Mouse (Mus musculus) ovary, postnatal 14 days (tissue): Measurements from ENCODE around the gene Atad3a.
"Not testable (repeated sequence)": the region's sequence is repeated elsewhere in the genome, so short reads cannot be mapped to it uniquely, and the experiment has no call there.

ENCODE experiments used
- DNase-seq: peaks from one replicate; pipeline ENCODE4 v3.0.0; 2022; ENCODE audit warnings: low spot score

Atad3a gene

DNA sequence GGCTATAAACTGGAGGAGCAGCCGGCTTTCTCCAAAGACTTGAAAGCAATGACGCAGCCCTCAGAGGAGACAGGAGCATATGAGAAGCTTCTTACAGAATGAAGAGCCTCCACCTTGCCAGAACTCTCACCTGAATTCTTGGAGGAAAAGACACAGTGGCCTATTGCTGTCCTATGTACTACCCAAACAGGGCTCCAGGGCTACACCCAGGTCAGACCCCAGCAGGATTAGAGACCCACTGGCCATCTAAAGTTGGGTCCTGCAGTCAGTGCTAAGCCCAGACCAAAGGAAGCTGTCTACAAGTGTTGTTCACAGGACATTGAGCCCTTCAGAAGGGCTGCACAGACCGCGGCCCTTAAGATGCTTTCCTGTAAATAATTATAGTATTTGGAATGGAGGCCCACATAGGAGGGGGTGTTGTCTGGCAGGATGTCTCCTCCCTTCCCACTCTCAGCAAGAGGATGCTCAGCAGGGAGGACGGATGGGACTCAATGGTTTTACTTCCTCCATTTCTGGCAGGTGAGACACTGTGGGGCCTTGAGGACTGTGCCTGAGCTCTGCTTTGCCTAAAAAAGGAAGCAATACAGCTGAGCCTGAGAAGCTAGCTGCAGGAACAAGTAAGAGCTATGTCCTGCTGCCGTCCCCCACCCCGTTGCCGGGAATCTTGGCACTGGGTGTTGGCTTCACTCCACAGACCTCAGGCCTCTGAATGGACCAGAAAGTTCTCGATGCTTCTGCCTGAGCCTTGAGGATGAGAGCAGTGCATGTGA is 14.3 kb upstream of the Atad3a start:
- peak; percentile 57 for DNase-seq

DNA sequence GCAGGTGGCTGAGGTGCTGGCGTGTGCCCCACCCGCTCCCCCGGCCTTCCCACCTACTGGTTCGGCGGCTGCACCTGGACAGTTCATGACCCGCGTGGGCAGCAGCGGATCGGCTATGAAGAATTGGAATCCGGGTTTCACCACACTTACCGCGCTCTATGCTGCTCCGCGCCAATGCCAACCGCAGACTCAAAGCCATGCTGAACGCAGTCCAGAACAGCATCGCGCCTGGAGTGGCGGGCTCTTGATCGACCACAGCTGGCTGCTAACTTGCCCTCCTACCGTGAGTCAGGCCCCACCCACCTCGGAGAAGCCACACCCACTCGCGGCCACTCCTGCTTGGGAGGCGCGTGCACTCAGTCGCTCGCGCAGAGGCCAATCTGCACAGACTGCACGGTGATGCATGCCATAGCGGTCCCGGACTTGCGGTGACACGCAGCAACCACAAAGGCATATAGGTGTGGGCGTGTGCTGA is 13.4 kb upstream of the Atad3a start, which contains the start of gene Vwa1:
TSS of gene Vwa1 (minus strand) at position 419 of the 475 bp plus-strand sequence.
- peak; percentile 80 for DNase-seq

DNA sequence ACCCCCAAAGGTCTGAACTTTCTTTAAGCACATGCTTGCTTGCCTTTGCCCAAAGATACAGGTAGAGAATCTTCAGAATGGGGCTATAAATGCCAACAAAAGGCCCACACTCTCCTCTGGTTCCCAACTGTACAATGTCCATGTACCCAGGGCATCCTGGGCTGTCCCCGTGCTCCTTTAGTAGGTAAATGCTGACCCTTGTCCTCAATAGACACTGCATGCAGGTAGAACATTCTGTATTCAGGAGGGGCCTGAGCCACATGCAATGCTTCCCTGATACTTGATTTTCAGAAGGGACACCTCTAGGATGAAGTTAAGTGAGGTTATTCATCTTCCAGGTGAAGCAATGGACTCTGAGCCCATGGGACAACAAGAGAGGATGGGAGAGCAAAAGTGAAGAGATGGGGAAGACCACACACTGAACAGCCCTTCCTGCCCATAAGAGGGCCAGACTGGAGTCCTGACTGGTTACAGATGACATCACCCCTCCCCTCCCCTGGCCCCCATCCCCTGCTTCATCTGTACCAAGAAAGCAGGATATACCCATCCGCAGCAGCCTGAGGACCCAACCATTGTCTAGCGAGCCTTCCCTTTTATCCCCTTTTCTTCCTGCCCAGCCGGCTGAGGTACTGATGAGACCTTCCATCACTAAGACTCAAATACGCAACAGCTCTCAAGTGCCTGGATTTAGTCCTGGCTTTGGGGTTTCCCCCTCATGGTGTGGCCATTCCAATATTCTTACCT is 12.6 kb upstream of the Atad3a start:
- no peak for DNase-seq

DNA sequence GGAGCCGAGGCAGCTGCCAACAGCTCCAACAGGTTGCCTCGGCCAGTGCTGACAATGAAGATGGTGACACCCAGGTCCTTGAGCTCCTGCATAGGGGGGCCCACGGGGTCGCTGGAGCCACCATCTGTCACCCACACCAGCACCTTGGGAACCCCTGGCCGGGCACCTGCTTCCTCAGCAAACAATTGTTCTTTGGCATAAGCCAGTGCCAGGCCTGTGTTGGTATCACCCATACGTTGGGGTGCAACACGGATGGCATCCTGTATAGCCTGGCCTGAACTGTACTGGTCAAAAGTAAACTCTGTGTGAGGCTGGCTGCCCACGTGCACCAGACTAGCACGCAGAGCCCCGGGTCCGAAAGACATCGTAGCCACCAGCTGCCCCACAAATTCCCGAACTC is 11.9 kb upstream of the Atad3a start:
- no peak for DNase-seq

DNA sequence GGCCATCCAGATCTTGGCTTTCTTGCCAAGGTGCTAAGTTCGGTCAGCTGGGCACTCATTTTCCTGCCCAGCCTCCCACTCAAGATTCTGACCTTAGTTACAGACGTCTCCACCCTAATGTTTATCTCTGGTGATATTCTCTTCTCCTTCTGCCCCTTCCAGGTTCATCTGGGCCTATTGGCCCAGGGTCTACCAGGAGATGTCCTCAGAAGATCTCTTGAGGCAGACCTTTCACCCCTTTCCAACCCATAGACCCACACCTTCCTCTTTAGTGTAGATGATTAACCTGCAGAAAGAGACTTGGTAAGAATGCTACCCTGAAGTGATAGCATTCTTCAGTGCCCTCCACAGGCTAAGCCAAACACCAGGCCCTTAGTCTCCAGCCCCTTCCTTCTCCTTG is 10.8 kb upstream of the Atad3a start:
- no peak for DNase-seq

DNA sequence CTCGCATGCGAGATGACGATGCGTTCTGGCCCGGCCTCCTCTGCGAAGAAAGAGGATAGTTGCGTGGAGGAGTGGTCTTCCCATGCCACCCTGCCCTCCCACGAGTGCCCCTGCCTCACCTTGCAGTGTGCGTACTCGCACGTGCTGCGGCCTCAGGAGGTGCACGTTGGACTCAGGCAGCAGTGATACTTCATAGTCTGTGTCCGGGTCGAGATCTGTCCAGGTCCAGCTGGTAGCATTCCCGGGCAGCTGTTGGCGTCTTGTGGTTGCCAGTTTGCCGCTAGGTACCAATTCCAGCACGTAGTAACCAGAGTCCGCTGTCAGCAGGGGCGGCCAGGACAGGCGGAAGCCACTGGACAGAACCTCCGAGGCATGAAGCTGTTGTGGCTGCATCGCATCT is 9.7 kb upstream of the Atad3a start:
- DNase-seq, result no peak

DNA sequence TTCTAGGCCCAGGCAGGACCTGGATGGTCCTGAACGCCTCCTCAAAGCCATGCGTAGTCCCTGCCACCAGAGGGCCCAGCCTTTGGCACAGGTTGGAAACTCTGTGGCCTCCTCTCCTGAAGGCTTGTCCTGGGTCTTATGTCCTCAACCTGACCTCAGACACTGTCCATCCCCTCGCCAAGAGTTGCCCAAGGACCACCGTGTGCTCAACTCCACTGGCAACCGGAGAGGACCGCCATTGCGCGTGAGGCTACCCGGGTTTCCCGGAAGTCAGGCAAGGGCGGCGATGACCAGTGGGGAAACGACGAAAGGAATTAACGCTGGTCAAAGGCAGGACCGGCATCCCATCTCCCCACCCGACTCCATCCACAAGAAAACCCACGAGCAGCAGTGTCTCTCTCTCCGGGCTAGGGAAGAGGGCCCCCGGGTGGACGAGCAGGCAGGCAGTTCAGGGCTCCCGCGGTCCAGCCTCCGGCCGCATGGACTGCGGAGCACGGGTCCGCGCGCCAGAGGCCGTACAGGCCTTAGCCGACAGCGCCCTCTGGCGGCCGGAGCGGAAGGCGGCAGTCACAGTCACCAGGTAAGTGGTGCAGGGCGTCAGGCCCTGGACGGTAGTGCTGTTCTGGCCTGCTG is 9.1 kb upstream of the Atad3a start:
- peak; percentile 94 for DNase-seq

DNA sequence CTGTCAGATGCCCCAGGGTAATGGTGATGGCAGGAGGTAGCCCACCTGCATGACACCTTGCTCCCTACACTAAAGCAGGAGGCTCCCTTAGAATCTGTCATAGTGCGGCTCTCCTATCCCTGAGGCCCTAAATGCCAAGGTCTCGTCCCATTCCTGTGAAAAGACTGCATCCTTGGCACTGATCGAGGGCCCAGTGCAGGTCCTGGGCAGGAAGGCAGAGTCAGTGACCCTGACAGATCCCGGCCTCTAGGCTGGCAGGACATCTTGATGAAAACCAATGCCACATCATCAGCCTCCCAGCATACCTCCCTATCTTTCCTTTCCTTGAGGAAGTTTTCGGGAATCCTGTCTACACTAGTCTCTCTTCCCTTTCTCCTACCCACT is 8.6 kb upstream of the Atad3a start:
- no peak for DNase-seq

DNA sequence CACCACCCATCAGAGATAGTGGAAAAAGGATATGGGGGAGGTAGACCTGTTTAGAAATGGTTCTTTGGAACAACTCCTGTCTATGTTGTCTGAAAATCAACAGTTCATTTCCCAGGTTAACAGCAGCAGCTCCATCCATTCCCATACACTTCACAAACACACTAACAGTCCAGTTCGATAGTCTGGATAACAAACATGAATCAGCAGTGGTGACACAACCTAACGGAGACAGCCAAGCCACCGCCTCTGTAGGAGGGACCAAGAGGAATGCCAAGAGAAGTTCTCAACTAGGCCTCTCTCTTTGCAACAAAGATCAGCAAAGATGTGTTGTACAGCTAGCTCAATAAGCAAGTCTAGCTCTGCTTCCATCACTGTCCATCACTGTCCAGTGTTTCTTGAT is 1.5 kb upstream of the Atad3a start:
- no peak for DNase-seq

DNA sequence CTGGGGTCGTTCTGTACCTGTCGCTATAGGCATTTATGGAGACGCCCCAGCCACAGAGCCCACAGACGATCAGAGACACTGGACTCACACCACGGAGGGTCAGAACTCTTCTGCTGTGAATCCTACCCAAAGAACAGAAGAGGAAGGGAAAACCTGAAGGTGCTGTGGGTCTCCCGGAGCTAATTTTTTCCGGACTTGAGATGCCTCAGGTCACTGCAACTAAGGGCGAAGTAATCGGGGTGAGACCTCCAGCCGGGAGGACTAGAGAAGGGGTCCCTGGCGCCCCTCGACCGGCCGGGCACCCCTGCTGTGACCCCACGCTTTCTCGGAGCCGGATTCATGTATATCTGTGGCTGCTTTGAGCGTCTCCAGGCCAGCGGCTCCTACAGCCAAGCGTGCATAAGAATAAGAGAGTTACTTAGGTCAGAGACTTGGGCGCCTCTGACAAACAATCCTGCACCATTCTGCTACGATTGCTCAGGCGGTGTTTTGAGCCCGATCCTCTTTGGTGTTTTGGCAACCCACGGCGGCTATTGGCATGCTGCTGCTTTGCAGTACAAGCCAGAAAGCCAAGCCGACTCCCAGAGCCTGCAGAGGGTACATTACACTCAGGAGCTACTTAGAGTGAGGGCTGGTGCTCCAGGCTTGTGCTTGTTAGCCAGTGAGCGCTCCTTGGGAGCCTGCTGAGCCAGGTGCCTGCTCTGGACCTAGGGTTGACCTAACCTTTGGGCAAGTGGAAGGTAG is 635 bp upstream of the Atad3a start:
- no peak for DNase-seq

DNA sequence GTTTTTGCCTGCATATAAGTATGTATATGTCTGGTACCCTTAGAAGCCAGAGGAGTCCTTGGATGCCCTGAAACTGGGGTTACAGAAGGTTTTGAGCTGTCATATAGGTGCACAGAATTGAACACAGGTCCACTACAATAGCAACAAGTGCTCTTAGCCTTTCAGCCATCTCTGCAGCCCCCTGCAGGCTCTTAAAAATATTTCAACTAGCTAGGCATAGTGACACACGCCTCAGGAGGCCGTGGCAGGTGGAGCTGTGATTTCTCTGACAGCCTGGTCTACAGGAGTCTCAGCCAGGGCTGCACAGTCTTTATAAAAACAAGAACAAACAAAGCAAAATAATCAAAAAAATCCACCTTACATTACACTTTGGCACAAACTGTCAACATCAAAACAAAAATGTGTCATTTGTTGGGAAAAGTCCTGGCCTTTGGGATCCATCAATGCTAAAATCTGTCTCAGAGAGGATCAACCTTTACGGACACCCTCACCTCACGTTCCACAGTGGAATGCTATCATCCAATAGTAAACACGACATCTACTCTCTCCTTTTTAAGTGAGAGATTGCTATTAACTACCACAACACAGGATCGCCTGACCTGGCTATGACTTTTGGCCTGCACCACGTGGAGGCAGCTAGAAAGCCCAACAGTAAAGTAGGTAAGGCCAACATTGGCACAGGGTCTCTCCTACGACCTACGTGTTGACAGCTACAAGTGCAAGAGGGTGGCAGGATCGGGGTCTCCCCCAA is 856 bp downstream of the Atad3a start:
- no peak for DNase-seq

DNA sequence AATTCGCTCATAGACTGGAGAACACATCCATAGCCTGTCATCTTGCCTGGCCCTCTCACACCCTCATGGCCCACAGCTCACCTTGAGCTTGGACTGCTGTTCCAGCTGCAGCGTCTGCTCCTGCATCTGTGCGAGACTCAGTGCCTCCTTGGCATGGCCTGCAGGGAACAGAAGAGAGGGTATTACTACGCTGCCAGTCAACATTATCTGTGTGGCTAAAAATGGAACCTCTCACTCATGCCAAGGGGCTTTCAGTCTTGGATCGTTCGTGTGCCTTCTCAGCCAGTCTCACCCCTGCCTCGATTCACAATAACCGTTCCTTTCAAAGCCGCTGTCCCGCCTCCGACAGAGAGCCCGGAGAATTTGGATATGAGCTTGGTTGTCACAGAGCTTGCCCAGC is 3.9 kb downstream of the Atad3a start:
- no peak for DNase-seq

DNA sequence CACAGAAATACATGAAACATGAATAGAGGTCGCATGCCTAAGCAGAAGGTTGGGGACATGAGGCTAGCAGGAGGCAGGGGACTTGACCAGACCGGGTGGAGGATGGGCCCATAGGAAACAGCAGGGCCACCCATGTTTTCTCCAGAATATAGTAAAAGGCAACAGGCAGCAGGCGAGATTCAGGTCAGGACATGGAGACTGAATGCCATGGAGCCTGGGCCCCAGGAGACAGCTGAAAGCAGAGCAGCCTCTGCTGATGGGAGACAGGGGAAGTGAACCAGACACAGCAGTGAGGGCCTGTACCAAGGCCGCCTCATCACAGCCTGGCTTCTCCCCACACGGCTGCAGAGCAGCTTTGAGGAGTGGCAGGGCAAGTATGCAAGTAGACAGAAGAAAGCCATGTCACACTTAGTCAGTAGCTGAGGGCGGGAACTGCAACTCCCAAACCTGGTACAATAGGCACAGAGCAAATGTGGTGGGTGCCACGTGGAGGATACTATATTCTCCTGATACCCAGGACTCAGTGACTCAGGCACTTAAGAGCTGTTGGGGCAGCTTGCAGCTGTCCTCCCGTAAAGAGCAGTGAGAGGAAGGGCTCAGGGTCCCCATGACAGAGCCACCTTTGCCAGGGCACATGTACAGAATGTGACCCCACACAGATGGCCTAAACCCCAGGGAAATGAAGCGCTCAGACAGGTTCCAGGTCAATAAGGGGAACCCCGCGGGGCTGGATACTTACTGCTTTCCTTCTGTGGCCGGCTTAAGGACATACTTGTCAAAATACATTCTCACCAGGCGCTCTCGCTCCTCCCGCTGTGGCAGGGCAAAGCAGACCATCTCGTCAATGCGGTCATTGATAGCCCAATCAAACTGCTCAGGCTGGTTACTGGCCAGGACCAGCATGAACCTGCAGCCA is 14.1 kb downstream of the Atad3a start:
- no peak for DNase-seq

DNA sequence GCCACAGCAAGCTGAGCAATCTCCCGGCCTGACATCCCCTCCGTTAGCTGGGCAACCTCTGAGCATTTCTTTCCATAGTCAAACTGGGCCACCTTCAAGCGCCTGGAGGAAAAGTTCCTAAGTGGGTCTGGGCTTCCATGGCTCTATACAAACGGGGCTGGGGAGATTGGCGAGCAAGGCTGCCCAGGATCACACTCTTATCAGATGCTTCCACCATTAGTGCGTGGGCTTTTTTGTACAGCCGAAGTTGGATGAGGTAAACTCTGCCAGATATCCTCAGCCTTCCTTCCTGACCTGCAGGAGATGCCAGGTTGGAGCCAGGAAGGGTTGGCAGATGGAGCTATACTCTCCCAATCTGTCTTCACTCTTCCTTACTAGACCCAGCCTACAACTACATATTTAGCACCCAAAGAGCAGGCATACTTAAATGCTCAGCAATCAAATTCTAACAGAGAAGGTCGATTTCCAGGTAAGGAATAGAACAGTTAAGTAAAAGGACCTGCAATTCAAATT is 14.8 kb downstream of the Atad3a start:
- DNase-seq, result no peak

DNA sequence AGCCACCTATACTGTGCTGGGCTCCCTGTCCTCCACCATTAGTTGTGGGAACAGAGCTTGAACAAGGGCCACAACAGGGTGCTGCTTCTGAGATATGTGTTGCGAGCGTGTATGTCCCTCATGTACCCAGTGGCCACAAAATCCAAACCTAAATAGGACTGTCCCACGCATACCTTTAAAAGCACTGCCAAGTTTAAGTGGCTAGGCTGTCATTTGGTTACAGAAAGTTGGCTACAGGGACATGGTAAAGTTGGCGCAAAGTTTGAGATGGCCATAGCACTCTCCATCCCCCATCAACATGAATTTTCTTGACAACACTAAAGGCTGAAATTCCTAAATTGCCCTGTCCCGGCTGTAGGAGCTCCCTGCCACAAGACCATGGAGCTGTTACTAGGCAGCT is 15.8 kb downstream of the Atad3a start:
- no peak for DNase-seq

DNA sequence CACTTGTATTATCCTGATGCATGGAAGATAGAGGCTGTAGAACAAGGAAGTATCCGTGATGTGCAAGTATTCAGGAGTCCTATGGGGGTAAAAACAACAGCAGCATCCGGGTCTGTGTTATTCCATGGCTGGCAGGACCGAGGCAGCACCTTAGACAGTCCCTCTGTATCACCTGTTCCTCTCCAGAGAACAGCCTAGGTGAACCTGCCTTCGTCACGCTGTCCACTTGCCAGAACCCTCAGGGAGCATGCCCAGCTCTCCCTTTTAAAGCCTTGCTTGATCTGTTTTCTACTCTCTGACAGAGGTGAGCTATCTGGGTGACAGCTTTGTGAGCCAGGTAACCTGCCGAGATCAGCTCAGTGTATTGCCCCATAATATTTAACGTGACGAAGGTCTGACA is 16.4 kb downstream of the Atad3a start:
- no peak for DNase-seq

DNA sequence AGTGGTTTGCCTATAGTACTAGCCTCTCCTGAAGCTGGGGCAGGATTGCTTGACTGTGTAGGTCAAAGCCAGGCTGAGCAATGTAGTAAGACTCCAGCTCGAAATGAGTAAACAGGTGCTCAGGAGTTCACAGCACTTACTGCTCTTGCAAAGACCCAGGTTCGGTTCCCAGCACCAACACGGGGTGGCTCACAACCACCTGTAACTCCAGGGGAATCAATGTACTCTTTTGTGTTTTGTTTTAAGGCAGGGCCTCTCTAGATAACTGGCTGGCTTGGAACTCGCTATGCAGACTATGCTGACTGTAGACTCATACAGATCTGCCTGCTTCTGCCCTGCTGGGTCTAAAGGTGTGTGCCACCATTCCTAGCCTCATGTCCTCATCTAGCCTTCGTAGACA is 18.2 kb downstream of the Atad3a start:
- DNase-seq, result no peak

DNA sequence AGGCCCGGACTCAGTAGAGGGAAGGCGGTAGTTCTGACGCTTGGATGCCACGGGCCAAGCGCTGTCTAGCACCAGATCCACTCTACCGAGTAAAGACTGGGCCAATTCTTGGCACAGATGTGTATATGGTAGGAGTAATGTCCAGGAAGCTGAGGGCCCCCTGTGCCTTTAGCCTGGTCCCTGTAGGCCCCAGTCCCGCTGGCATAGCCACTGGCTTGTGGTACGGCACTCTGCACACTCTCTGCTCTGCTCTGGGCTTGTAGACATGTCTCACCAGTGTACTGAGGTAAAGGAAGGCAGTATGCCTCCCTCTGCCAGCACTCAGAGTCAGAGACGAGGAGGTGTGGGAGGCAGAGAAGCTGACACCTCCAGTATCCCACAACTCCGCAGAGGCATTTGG is 20.2 kb downstream of the Atad3a start:
- not testable (repeated sequence) for DNase-seq

DNA sequence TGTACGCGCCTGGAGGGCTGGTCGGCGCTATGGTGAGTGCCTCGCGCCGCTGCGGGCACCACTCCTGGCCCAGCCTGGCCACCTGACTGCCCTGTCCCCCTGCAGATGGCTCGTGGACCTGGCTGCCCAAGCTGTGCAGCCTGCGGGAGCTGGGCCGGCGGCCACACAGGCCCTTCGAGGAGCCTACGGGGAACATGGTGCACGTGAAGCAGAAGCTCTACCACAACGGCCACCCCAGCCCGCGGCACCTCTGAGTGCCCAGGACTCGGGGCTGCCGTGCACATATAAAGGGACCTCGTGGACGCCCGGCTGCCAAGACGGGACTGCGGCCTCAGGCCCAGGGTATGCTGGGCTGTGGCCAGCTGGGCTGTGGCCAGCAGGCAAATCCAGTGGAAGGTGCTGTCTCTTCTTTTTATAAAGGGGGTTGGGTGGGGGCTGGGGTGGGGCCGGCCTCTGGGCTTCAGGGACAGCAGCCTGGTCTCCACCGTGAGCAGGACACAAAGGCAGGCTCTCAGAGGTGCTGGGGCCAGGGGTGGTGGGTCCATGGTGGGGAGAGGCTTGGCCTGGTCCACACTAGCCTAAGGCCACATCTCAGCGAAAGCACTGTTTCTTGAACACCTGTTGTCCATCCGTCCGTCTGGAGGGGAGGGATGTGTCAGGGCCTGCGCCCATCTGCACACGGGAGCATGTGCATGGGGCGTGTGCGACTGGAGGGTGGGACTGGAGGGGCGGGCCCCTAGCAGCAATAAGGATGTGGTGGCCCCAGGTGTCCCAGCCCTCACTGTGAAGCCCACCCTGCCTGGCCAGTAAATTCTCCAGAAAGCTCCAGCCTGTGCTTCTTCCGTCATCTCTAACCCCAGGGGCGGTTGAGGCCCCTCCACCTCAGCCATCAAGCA is 20.9 kb downstream of the Atad3a start:
- DNase-seq, result no peak
